Mouse (Mus musculus) lung, embryonic 14.5 days (tissue): ENCODE results near the gene Cdh13. TPM values are rescaled to one million over a fixed set of nuclear protein-coding genes. Genes with fewer than 3 reads are reported as not detected.

Experiments used
- ATAC-seq: fragments of 200-750 bp; cut with Nextera tagmentation; 2 replicates; pipeline ENCODE4 v1.8.0; 2017; ENCODE audit warnings: mild to moderate bottlenecking, moderate TSS enrichment, moderate library complexity; ENCODE audit not compliant: insufficient read depth
- DNase-seq: peaks from one replicate; pipeline ENCODE4 v3.0.0-alpha.2; 2015
- H3K27ac ChIP-seq: fragments of 300-500 bp; sonication (generic); 2 replicates; pipeline ENCODE4 v1.5.1; 2014; ENCODE audit warnings: low read depth, mild to moderate bottlenecking, moderate library complexity
- H3K27me3 ChIP-seq: fragments of 300-500 bp; sonication (generic); 2 replicates; pipeline ENCODE4 v1.6.1; 2014; ENCODE audit warnings: low read length, control low read depth; ENCODE audit not compliant: insufficient read depth
- H3K36me3 ChIP-seq: fragments of 300-500 bp; sonication (generic); 2 replicates; pipeline ENCODE4 v1.6.1; 2014; ENCODE audit warnings: control low read depth; ENCODE audit not compliant: insufficient read depth
- H3K4me1 ChIP-seq: fragments of 300-500 bp; sonication (generic); 2 replicates; pipeline ENCODE4 v1.6.1; 2014; ENCODE audit warnings: antibody characterized with exemption, control low read depth; ENCODE audit not compliant: insufficient read depth
- H3K4me2 ChIP-seq: fragments of 300-500 bp; sonication (generic); 2 replicates; pipeline ENCODE4 v1.6.1; 2014; ENCODE audit warnings: mild to moderate bottlenecking
- H3K4me3 ChIP-seq: fragments of 300-500 bp; sonication (generic); 2 replicates; pipeline ENCODE4 v1.5.1; 2014; ENCODE audit warnings: low read depth, low read length
- H3K9ac ChIP-seq: fragments of 300-500 bp; sonication (generic); 2 replicates; pipeline ENCODE4 v1.6.1; 2014
- H3K9me3 ChIP-seq: fragments of 300-500 bp; sonication (generic); 2 replicates; pipeline ENCODE4 v1.6.1; 2016; ENCODE audit warnings: low read depth, low read length, control low read depth
- CTCF ChIP-seq: IDR thresholded peaks from 2 replicates; pipeline ENCODE4 v1.5.1; 2016; ENCODE audit warnings: antibody characterized with exemption, low read depth
- WGBS: fragments of 180-500 bp; shearing (Covaris S2); extraction: QIAGEN DNeasy Blood & Tissue Kit; methylation state at CpG from one replicate; pipeline ENCODE4 v1.1.7; 2014; 5-methylcytosine and 5-hydroxymethylcytosine counted together
- polyA plus RNA-seq: library from polyadenylated mRNA; unstranded; fragments of >200 nt; fragmentation: Nextera tagmentation; extraction: Ambion mirVana; gene quantifications from 2 replicates; pipeline ENCODE4 v1.2.1, GENCODE M21; 2014

Cdh13 gene
- polyA plus RNA-seq, 1 experiment from 2014 or later = 1.2 TPM

DNA sequence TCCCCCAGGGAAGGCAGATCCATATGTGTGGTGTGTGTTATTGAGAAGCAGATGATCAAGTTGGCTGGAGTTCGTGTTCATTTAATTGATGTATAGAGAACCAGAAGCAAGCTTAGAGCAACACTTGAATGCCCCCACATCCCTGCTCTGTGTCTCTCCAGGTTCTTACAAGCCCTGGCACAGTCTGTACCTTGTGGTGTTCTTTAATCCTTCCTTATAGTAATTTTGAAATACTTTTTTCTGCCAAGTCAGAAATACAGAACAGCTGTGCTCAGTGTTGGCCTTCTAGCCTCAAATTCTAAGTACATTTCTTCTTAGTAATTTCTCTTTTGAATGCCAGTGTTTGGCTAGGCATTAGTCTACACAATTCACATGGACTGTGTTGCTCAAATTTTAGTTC, 494.8 kb downstream of the Cdh13 start:
- ATAC-seq (no peak), DNase-seq (no peak)
- H3K4me2 ChIP-seq = no peak overlapping the region
- no peak overlapping the region for H3K9ac ChIP-seq
- no peak overlapping the region for H3K27ac ChIP-seq
- no peaks in the 10 kb centered on the region for H3K9me3 ChIP-seq
- H3K36me3 ChIP-seq = no peaks in the 10 kb centered on the region
- no peaks in the 10 kb centered on the region for H3K4me1 ChIP-seq
- H3K4me3 ChIP-seq = no peak overlapping the region
- no peak for TF ChIP-seq CTCF
- WGBS = 59% methylated on average over 1 of the region's 1 CpGs
- no peaks in the 10 kb centered on the region for H3K27me3 ChIP-seq

DNA sequence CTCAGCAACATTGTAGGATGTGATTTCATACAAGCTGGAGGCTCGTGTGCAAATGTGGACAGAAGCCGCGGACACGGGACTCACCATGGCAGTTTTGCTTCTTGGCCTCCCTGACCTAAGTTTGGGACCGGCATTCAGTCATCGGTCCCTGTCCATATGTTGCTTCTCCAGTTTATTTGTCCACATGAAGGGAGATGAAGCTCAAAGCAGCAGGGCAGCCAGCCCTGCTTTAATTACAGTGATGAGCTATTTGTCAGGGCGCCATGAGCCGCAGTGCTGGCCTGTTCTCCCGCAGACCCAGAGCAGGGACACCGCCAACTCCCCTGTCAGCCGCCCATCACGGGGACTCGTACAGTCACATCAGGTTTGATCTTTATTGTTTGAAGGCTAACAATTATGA, 502.1 kb downstream of the Cdh13 start:
- Histone ChIP-seq H3K4me2 (no peak overlapping the region), H3K9ac (no peak overlapping the region), H3K36me3 (no peaks in the 10 kb centered on the region), H3K27me3 (no peaks in the 10 kb centered on the region), H3K27ac (no peak overlapping the region), H3K9me3 (no peaks in the 10 kb centered on the region), H3K4me3 (no peak overlapping the region), H3K4me1 (no peaks in the 10 kb centered on the region)
- DNase-seq (no peak), ATAC-seq (no peak)
- 85% methylated on average over 13 of the region's 13 CpGs for WGBS
- TF ChIP-seq CTCF = no peak

DNA sequence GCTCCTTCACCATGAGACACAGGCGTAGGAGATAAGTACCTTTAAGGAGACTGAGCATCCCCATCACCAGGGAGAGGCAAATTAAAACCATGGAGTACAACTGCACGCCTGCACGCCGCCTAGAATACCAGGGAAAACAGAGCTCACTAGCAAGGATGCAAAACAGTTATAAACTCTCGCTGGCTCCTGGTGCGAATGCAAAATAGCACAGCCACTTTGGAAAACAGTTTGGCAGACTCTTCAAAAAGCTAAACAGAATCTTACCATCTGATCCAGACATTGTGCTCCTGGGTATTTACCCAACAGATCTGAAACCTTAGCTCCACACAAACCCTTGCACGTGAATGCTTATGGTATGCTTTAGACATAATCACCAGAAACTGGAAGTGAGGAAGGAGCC, 506.1 kb downstream of the Cdh13 start:
- Histone ChIP-seq H3K9me3 (no peaks in the 10 kb centered on the region), H3K4me2 (no peak overlapping the region), H3K4me1 (no peaks in the 10 kb centered on the region), H3K27me3 (no peaks in the 10 kb centered on the region), H3K9ac (no peak overlapping the region), H3K27ac (no peak overlapping the region), H3K4me3 (no peak overlapping the region), H3K36me3 (no peaks in the 10 kb centered on the region)
- DNase-seq = no peak
- ATAC-seq = no peak
- TF ChIP-seq CTCF = no peak
- 76% methylated on average over 7 of the region's 7 CpGs for WGBS

DNA sequence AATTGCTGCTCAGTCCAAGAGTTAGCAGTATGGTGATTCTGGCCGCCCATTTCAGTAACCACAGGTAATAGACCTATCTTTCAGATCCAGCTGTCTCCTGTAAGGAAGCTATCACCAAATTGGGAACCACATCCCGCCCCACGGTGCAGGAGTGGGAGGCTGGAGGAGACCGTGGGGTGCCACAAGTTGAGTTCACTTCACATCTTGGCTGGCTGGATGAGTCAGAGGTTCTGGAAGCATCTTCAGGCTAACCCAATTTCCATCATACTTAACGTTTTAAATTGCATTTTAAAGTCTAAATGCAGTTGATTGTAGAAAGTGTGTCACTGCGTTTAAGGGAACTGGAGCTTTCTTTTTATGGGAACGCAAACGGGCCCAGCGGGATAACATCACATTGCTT, 511.4 kb downstream of the Cdh13 start:
- H3K4me1 ChIP-seq = no peaks in the 10 kb centered on the region
- H3K9me3 ChIP-seq = no peaks in the 10 kb centered on the region
- no peaks in the 10 kb centered on the region for H3K36me3 ChIP-seq
- WGBS = 80% methylated on average over 9 of the region's 9 CpGs
- no peak overlapping the region for H3K4me2 ChIP-seq
- H3K27ac ChIP-seq = no peak overlapping the region
- no peaks in the 10 kb centered on the region for H3K27me3 ChIP-seq
- H3K9ac ChIP-seq = no peak overlapping the region
- H3K4me3 ChIP-seq = no peak overlapping the region
- ATAC-seq (no peak), DNase-seq (no peak)
- no peak for TF ChIP-seq CTCF

DNA sequence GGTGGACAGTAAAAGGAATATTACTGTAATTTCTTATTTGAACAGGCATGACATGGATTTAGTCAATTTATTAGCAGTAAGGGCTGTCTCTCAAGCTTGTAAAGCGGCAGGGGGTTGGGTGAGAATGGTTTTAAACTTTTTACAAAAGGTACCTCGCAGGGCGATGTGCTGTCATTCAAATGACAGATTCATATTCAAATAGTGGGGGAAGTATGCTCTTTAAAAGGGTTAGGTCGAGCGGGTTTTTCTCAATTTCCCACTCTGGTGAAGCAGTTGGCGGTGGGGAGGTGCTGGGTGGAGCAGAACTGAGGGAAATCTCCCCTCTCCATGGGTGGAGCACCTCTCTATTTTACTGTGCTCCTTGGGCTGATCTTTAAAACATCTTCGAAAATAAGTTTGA, 513.0 kb downstream of the Cdh13 start:
- H3K4me3 ChIP-seq = no peak overlapping the region
- H3K4me2 ChIP-seq = no peak overlapping the region
- no peak overlapping the region for H3K27ac ChIP-seq
- WGBS = 54% methylated on average over 7 of the region's 7 CpGs
- TF ChIP-seq CTCF = no peak
- no peaks in the 10 kb centered on the region for H3K4me1 ChIP-seq
- H3K9ac ChIP-seq = no peak overlapping the region
- no peaks in the 10 kb centered on the region for H3K36me3 ChIP-seq
- DNase-seq (no peak), ATAC-seq (no peak)
- H3K9me3 ChIP-seq = 0 out of 2 replicates have a peak, but pooled peaks cover 5% of the 10 kb centered on the region
- no peaks in the 10 kb centered on the region for H3K27me3 ChIP-seq

- H3K27ac ChIP-seq = no peak overlapping the region
- no peak for DNase-seq
- TF ChIP-seq CTCF = no peak
- H3K4me3 ChIP-seq = no peak overlapping the region
- no peaks in the 10 kb centered on the region for H3K27me3 ChIP-seq
- 0 out of 2 replicates have a peak, but pooled peaks cover 5% of the 10 kb centered on the region for H3K9me3 ChIP-seq
- H3K9ac ChIP-seq = no peak overlapping the region
- H3K4me2 ChIP-seq = no peak overlapping the region
- no peaks in the 10 kb centered on the region for H3K36me3 ChIP-seq
- H3K4me1 ChIP-seq = no peaks in the 10 kb centered on the region
- WGBS = 67% methylated on average over 3 of the region's 3 CpGs
- ATAC-seq = no peak
Measured at GRCm38 (mm10) chr8:118797127-118797526, 513.6 kb downstream of the Cdh13 start.

GRCm38 (mm10) chr8:118803168-118803567, 519.6 kb downstream of the Cdh13 start:
- Histone ChIP-seq H3K4me1 (no peaks in the 10 kb centered on the region), H3K9ac (no peak overlapping the region), H3K27ac (no peak overlapping the region), H3K36me3 (no peaks in the 10 kb centered on the region), H3K4me2 (no peak overlapping the region), H3K9me3 (0 out of 2 replicates have a peak, but pooled peaks cover 5% of the 10 kb centered on the region), H3K4me3 (no peak overlapping the region), H3K27me3 (no peaks in the 10 kb centered on the region)
- 77% methylated on average over 4 of the region's 4 CpGs for WGBS
- DNase-seq = no peak
- TF ChIP-seq CTCF = no peak
- no peak for ATAC-seq

DNA sequence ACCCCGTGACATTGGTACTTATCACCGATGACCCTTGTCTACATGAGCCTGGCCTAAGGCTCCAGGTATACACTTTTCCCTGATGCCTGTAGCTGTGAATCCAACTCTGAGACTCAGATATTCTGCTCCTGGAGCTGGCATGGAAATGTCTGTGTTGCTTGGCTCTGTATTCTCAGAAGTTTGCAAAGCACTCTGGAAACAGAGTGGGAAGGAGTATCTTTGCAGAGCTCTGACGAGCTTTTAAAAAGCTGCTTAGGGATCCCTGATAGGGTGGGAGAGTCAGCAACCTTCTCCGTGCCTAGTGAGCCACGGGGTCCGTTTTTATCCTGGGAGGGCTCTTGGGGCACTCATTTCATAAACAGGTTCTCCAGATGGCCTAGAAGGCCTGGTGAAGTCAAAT, 526.1 kb downstream of the Cdh13 start:
- Histone ChIP-seq H3K4me2 (no peak overlapping the region), H3K9me3 (no peaks in the 10 kb centered on the region), H3K4me3 (no peak overlapping the region), H3K36me3 (no peaks in the 10 kb centered on the region), H3K9ac (no peak overlapping the region), H3K27me3 (no peaks in the 10 kb centered on the region), H3K4me1 (no peaks in the 10 kb centered on the region), H3K27ac (no peak overlapping the region)
- DNase-seq (no peak), ATAC-seq (no peak)
- no peak for TF ChIP-seq CTCF
- 59% methylated on average over 6 of the region's 6 CpGs for WGBS
